Mouse (Mus musculus) lung, postnatal 0 days (tissue): Measurements from ENCODE around the gene Slc7a8. TPM values are rescaled to one million over a fixed set of nuclear protein-coding genes. Genes with fewer than 3 reads are reported as not detected.

Experiments used
- ATAC-seq: fragments of 200-750 bp; cut with Nextera tagmentation; 2 replicates; pipeline ENCODE4 v1.8.0; 2017; ENCODE audit warnings: moderate library complexity
- DNase-seq: peaks from one replicate; pipeline ENCODE4 v3.0.0-alpha.2; 2016; ENCODE audit warnings: low spot score
- H3K27ac ChIP-seq: fragments of 300-500 bp; sonication (generic); 2 replicates; pipeline ENCODE4 v1.5.1; 2014; ENCODE audit warnings: antibody characterized with exemption, mild to moderate bottlenecking, low read length, mixed read lengths
- H3K27me3 ChIP-seq: fragments of 300-500 bp; sonication (generic); replicated peaks from 2 replicates; pipeline ENCODE4 v1.6.1; 2014; ENCODE audit warnings: low read length, mixed read lengths; ENCODE audit not compliant: insufficient read depth
- H3K36me3 ChIP-seq: fragments of 300-500 bp; sonication (generic); 2 replicates; pipeline ENCODE4 v1.6.1; 2014; ENCODE audit warnings: low read length, mixed read lengths; ENCODE audit not compliant: insufficient read depth
- H3K4me1 ChIP-seq: fragments of 300-500 bp; sonication (generic); 2 replicates; pipeline ENCODE4 v1.6.1; 2014; ENCODE audit warnings: antibody characterized with exemption, low read depth, low read length, mixed read lengths; ENCODE audit not compliant: insufficient read depth
- H3K4me2 ChIP-seq: fragments of 300-500 bp; sonication (generic); replicated peaks from 2 replicates; pipeline ENCODE4 v1.6.1; 2014; ENCODE audit warnings: low read depth, mild to moderate bottlenecking, low read length, moderate library complexity, mixed read lengths
- H3K4me3 ChIP-seq: fragments of 300-500 bp; sonication (generic); 2 replicates; pipeline ENCODE4 v1.5.1; 2014; ENCODE audit warnings: low read depth, low read length
- H3K9ac ChIP-seq: fragments of 300-500 bp; sonication (generic); replicated peaks from 2 replicates; pipeline ENCODE4 v1.6.1; 2014; ENCODE audit warnings: low read depth, mild to moderate bottlenecking
- H3K9me3 ChIP-seq: fragments of 300-500 bp; sonication (generic); 2 replicates; pipeline ENCODE4 v1.6.1; 2016; ENCODE audit warnings: low read length, mixed read lengths
- CTCF ChIP-seq: IDR thresholded peaks from 2 replicates; pipeline ENCODE4 v1.5.1; 2016; ENCODE audit warnings: antibody characterized with exemption, mild to moderate bottlenecking
- EP300 ChIP-seq: IDR thresholded peaks from 2 replicates; pipeline ENCODE4 v1.6.1; 2016; ENCODE audit warnings: antibody characterized with exemption, mild to moderate bottlenecking, control low read depth
- WGBS: fragments of 180-500 bp; shearing (Covaris S2); extraction: QIAGEN DNeasy Blood & Tissue Kit; methylation state at CpG from one replicate; pipeline ENCODE4 v1.1.7; 2014; 5-methylcytosine and 5-hydroxymethylcytosine counted together
- polyA plus RNA-seq: library from polyadenylated mRNA; unstranded; fragments of >200 nt; fragmentation: Nextera tagmentation; extraction: Ambion mirVana; gene quantifications from 2 replicates; pipeline ENCODE4 v1.2.1, GENCODE M21; 2015

The Slc7a8 gene
- polyA plus RNA-seq, 1 experiment from 2014 or later, result 1.2 TPM

- no peak overlapping the region for H3K9ac ChIP-seq
Measured at GRCm38 (mm10) chr14:54714617-54715081, 67.1 kb downstream of the Slc7a8 start.

GRCm38 (mm10) chr14:54714121-54714520 lies 67.6 kb downstream of the Slc7a8 start:
- no peaks in the 10 kb centered on the region for H3K27me3 ChIP-seq

More at GRCm38 (mm10) chr14:54714617-54715081, 67.1 kb downstream of the Slc7a8 start:
- H3K4me2 ChIP-seq, result peak overlapping the region; percentile 59
- DNase-seq, result no peak
- H3K36me3 ChIP-seq, result no peaks in the 10 kb centered on the region
- H3K4me1 ChIP-seq, result no peaks in the 10 kb centered on the region
- H3K27me3 ChIP-seq, result no peaks in the 10 kb centered on the region
- no peak overlapping the region for H3K27ac ChIP-seq
- TF ChIP-seq EP300 (no peak), CTCF (no peak)
- ATAC-seq, result no peak
- no peaks in the 10 kb centered on the region for H3K9me3 ChIP-seq
- WGBS, result 4% methylated on average over 15 of the region's 15 CpGs
- peak overlapping the region; percentile 31 for H3K4me3 ChIP-seq

GRCm38 (mm10) chr14:54712861-54713260 lies 68.9 kb downstream of the Slc7a8 start:
- no peaks in the 10 kb centered on the region for H3K9me3 ChIP-seq
- TF ChIP-seq CTCF (no peak), EP300 (no peak)
- no peaks in the 10 kb centered on the region for H3K4me1 ChIP-seq
- no peaks in the 10 kb centered on the region for H3K36me3 ChIP-seq
- no peak for DNase-seq
- H3K9ac ChIP-seq, result no peak overlapping the region
- 49% methylated on average over 8 of the region's 8 CpGs for WGBS
- no peak overlapping the region for H3K4me3 ChIP-seq
- H3K27ac ChIP-seq, result no peak overlapping the region
- H3K27me3 ChIP-seq, result no peaks in the 10 kb centered on the region
- ATAC-seq, result 0 out of 2 replicates have a peak, but pooled peaks have one; percentile 23
- H3K4me2 ChIP-seq, result no peak overlapping the region

More at GRCm38 (mm10) chr14:54714121-54714520, 67.6 kb downstream of the Slc7a8 start:
- H3K36me3 ChIP-seq, result no peaks in the 10 kb centered on the region
- H3K9ac ChIP-seq, result no peak overlapping the region
- 1% methylated on average over 13 of the region's 13 CpGs for WGBS
- no peaks in the 10 kb centered on the region for H3K4me1 ChIP-seq
- ATAC-seq (peak; percentile 40), DNase-seq (peak; percentile 85)
- no peaks in the 10 kb centered on the region for H3K9me3 ChIP-seq
- peak overlapping the region; percentile 31 for H3K4me3 ChIP-seq
- no peak for TF ChIP-seq EP300
- peak; percentile 84 for TF ChIP-seq CTCF
- peak overlapping the region; percentile 59 for H3K4me2 ChIP-seq
- no peak overlapping the region for H3K27ac ChIP-seq

- no peak for DNase-seq
- H3K4me1 ChIP-seq, result no peaks in the 10 kb centered on the region
Measured at GRCm38 (mm10) chr14:54712074-54712473, 69.7 kb downstream of the Slc7a8 start, which contains the start of gene Cebpe. TSS of gene Cebpe (minus strand) at chr14:54712174.

GRCm38 (mm10) chr14:54709054-54709453 lies 72.7 kb downstream of the Slc7a8 start:
- TF ChIP-seq CTCF, result no peak
- Histone ChIP-seq H3K27ac (no peak overlapping the region), H3K4me1 (no peaks in the 10 kb centered on the region), H3K4me2 (no peak overlapping the region), H3K9me3 (no peaks in the 10 kb centered on the region), H3K36me3 (no peaks in the 10 kb centered on the region), H3K4me3 (no peak overlapping the region), H3K27me3 (no peaks in the 10 kb centered on the region), H3K9ac (no peak overlapping the region)
- DNase-seq (no peak), ATAC-seq (no peak)
- 77% methylated on average over 9 of the region's 9 CpGs for WGBS

More at GRCm38 (mm10) chr14:54712074-54712473, 69.7 kb downstream of the Slc7a8 start, which contains the start of gene Cebpe:
- Histone ChIP-seq H3K4me2 (no peak within 1 kb of the TSS), H3K4me3 (no peak within 1 kb of the TSS), H3K27me3 (no peaks in the 10 kb centered on the region), H3K27ac (no peak within 1 kb of the TSS), H3K36me3 (no peaks in the 10 kb centered on the region), H3K9me3 (no peaks in the 10 kb centered on the region), H3K9ac (no peak within 1 kb of the TSS)
- WGBS, result 79% methylated on average over 7 of the region's 7 CpGs
- TF ChIP-seq EP300 (no peak), CTCF (no peak)
- no peak for ATAC-seq

GRCm38 (mm10) chr14:54706589-54707320 lies 75.0 kb downstream of the Slc7a8 start:
- WGBS, result 44% methylated on average over 17 of the region's 17 CpGs
- H3K9me3 ChIP-seq, result no peaks in the 10 kb centered on the region
- no peaks in the 10 kb centered on the region for H3K36me3 ChIP-seq
- no peak overlapping the region for H3K9ac ChIP-seq
- ATAC-seq, result no peak
- TF ChIP-seq EP300 (no peak), CTCF (no peak)
- no peaks in the 10 kb centered on the region; the same call in 1 of the 2 replicates for H3K27me3 ChIP-seq
- H3K4me3 ChIP-seq, result no peak overlapping the region
- no peak for DNase-seq
- no peaks in the 10 kb centered on the region for H3K4me1 ChIP-seq
- H3K27ac ChIP-seq, result no peak overlapping the region
- H3K4me2 ChIP-seq, result no peak overlapping the region
